Mouse (Mus musculus) embryo, embryonic 9.5 days (tissue): ENCODE results near the gene Traf5.

Source experiments
- DNase-seq: peaks from one replicate; pipeline ENCODE4 v3.0.0-alpha.2; 2017; ENCODE audit errors: extremely low spot score

The Traf5 gene

GRCm38 (mm10) chr1:192090689-192091567 is 1.4 kb downstream of the Traf5 start:
- DNase-seq: no peak

GRCm38 (mm10) chr1:192090281-192090680 is 2.1 kb downstream of the Traf5 start:
- no peak for DNase-seq

- no peak for DNase-seq
Observed at GRCm38 (mm10) chr1:192089208-192090166, 2.9 kb downstream of the Traf5 start.

- no peak for DNase-seq
Observed at GRCm38 (mm10) chr1:192088011-192088410, 4.3 kb downstream of the Traf5 start.

- DNase-seq: no peak
Observed at GRCm38 (mm10) chr1:192087098-192087497, 5.3 kb downstream of the Traf5 start.

GRCm38 (mm10) chr1:192086279-192087037 is 5.9 kb downstream of the Traf5 start:
- no peak for DNase-seq

- DNase-seq: no peak
Observed at GRCm38 (mm10) chr1:192085218-192085617, 7.1 kb downstream of the Traf5 start.

- DNase-seq: no peak
Observed at GRCm38 (mm10) chr1:192082646-192083045, 9.7 kb downstream of the Traf5 start.

- DNase-seq: no peak
Observed at GRCm38 (mm10) chr1:192081129-192081528, 11.2 kb downstream of the Traf5 start.

GRCm38 (mm10) chr1:192079121-192079520 is 13.2 kb downstream of the Traf5 start:
- DNase-seq: no peak

GRCm38 (mm10) chr1:192078406-192078805 is 14.0 kb downstream of the Traf5 start:
- DNase-seq: no peak

- DNase-seq: no peak
Observed at GRCm38 (mm10) chr1:192076796-192077535, 15.4 kb downstream of the Traf5 start.

- DNase-seq: no peak
Observed at GRCm38 (mm10) chr1:192076101-192076500, 16.3 kb downstream of the Traf5 start.

- DNase-seq: no peak
Observed at GRCm38 (mm10) chr1:192074824-192075223, 17.5 kb downstream of the Traf5 start.

GRCm38 (mm10) chr1:192072426-192072825 is 19.9 kb downstream of the Traf5 start:
- no peak for DNase-seq

- no peak for DNase-seq
Observed at GRCm38 (mm10) chr1:192070618-192071051, 21.7 kb downstream of the Traf5 start.

- DNase-seq: no peak
Observed at GRCm38 (mm10) chr1:192069971-192070591, 22.3 kb downstream of the Traf5 start.

- no peak for DNase-seq
Observed at GRCm38 (mm10) chr1:192068188-192068587, 24.2 kb downstream of the Traf5 start.

GRCm38 (mm10) chr1:192066956-192067355 is 25.4 kb downstream of the Traf5 start:
- DNase-seq: no peak

- DNase-seq: no peak
Observed at GRCm38 (mm10) chr1:192063209-192063946, 29.0 kb downstream of the Traf5 start.
